Mouse (Mus musculus): Measurements from ENCODE around the gene Slc35c2. TPM values are rescaled to one million over a fixed set of nuclear protein-coding genes. Genes with fewer than 3 reads are reported as not detected.

Gene Slc35c2
- total RNA-seq (2017) = 38.2 and 45.3 TPM in 2 replicates

- peak; percentile 61 for ATAC-seq (ENCODE audit: extremely low read depth, insufficient number of reproducible peaks, low FRiP score, poor library complexity, severe bottlenecking)
Measured at GRCm38 (mm10) chr2:165287202-165287984, at the start of gene Slc35c2. TSS of gene Slc35c2 (minus strand) at chr2:165287869.

DNA sequence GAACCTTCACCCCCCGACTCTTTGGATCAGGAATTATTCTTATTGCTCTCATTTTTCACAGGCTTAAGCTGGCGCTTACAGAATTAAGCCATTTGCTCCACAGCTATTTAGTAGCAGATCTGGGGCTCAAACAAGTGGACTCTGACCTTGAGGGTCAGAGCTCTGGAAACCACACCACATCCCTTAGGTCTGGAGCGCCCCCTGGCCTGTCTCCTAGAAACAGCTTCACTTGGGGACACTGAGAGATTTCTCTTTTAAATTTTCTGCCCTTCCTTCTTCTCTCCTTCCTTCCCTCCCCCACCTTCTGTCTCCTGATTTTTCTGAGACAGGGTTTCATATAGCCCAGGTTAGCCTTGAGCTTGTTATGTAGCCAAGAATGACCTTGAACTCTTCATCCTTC is 49.5 kb upstream of the Slc35c2 start:
- ATAC-seq (ENCODE audit: extremely low read depth, insufficient number of reproducible peaks, low FRiP score, poor library complexity, severe bottlenecking) = no peak

DNA sequence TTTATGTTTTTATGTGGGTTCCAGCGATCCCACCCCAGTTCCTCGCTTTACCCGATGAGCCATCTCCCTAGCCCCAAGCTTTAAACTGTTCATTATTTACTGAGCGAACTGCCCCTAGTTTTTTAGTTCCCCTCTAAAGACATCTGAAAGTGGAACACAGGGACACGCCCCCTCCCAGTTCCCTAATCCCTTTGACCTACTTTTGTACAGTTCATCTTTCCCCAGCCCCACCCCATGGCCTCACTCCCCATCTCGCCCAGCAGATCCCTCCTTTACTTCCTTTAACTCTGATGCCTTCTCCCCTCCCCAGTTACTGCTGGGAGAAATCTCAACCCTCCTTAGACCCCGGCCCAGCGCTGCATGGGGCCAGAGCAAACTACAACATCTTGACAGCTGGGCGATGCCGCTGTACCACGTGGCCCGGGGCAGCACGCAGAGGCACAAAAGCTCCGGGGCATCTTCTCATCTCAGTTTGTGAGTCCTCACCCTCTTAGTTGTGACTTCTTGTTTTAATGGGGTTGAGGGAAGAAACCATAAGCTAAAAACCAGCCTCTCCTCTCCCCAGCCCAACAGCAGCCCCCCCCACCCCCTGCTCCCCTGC is 45.0 kb upstream of the Slc35c2 start:
- 0 out of 2 replicates have a peak, but pooled peaks have one; percentile 28 for ATAC-seq (ENCODE audit: extremely low read depth, insufficient number of reproducible peaks, low FRiP score, poor library complexity, severe bottlenecking)

- no peak for ATAC-seq (ENCODE audit: extremely low read depth, insufficient number of reproducible peaks, low FRiP score, poor library complexity, severe bottlenecking)
Measured at GRCm38 (mm10) chr2:165329703-165330102, 42.0 kb upstream of the Slc35c2 start.

DNA sequence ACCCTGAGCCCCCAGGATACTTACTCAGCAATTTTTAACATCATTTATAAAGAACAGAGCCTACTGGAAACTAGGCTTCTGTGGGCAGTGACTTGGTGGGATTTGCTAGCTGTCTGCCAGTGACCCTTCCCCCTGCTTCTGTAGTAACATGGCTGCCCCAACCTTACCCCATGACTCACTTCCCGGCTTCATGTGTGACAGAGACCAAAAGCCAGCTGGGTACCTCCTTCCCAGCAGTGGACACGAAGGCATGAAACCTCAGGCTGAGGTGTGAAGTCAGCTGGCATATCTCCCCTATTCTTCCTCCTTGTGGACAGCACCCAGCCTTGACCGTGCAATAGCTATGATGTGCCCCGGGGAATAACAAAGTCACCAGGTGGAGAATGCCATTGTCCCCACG is 41.1 kb upstream of the Slc35c2 start:
- no peak for ATAC-seq (ENCODE audit: extremely low read depth, insufficient number of reproducible peaks, low FRiP score, poor library complexity, severe bottlenecking)

DNA sequence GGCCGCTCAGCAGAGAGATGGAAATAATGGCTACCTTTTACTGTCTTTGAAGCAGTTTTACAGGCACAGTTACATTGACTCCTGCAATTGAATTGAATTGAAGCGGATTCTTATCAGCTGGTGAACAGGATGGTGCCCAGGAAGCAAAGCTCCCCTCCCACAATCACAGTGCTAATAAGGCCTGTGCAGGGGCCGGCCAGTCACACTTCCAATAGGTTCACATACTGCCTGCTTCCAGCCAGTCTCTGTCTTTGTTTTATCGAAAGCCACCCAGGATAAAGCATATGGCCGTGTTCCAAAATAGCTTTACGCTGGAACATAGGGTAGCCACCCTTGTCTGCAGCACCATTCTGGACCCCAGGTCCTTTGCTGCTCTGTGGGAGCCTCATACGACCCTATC is 39.7 kb upstream of the Slc35c2 start:
- no peak for ATAC-seq (ENCODE audit: extremely low read depth, insufficient number of reproducible peaks, low FRiP score, poor library complexity, severe bottlenecking)

DNA sequence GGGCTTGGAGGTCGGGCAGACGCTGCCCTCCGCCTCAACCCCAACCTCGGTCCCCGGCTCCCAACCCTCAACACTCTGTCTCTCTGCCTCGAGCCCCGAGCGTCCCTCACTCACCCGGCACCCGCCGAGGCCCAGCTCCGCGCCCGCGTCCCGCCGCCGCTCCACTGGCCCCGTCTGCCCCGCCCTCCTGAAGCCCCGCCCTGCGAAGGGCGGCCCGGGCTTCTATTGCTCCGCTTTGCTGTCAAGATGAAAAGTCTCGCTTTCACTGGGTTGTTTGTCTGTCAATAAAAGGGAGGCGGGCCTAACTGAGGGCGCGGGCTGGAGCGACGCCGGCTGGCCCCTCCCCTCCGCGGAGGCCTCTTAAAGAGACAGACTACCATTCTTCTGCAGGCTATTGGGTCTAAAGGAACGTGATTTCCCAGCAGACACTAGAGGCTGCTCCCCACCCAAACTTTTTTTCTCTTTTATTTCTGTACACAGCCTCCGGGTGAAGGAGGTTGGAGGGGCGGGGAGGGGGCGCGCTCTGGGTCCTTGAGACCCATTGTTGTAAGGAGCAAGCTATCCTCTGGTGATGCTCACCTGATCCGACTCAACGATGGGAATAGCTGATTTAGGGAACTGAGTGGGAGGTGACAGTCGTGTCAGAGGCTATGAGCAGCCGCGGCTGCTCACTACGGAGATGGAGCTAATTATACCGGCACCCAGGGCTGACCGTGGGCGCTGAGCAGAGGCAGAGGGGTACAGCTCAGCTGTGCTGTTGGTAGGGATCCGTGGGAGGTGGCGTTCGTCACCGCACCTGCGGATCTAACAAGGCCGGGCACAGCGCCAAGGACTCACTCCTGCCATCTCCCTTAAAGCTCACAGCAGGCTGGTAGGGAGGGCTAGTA is 38.9 kb upstream of the Slc35c2 start, which contains the start of gene Elmo2:
Gene Elmo2 (minus strand): TSS at position 176 of the 887 bp plus-strand sequence.
- peak; percentile 95 for ATAC-seq (ENCODE audit: extremely low read depth, insufficient number of reproducible peaks, low FRiP score, poor library complexity, severe bottlenecking)

GRCm38 (mm10) chr2:165325521-165326303 is 38.0 kb upstream of the Slc35c2 start:
- no peak for ATAC-seq (ENCODE audit: extremely low read depth, insufficient number of reproducible peaks, low FRiP score, poor library complexity, severe bottlenecking)

DNA sequence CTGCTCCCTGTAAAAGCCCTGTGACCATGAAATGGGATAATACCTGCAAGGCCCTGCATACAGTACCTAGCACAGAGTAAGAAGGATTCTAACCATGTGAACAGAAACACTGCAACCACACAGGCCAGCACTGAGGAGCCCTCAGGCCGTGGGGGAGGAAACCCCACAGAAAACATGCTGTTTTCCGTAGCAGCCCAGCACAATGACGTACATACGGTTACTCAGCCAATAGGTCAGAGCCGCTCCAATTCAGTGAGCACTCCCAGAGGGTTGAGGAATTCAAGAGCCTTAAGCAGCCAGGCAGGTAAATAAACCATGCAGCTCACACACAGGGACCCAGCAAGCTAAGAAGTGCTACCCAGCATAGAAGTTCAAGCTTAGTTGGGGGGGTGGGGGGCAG is 36.3 kb upstream of the Slc35c2 start:
- ATAC-seq (ENCODE audit: extremely low read depth, insufficient number of reproducible peaks, low FRiP score, poor library complexity, severe bottlenecking) = no peak

DNA sequence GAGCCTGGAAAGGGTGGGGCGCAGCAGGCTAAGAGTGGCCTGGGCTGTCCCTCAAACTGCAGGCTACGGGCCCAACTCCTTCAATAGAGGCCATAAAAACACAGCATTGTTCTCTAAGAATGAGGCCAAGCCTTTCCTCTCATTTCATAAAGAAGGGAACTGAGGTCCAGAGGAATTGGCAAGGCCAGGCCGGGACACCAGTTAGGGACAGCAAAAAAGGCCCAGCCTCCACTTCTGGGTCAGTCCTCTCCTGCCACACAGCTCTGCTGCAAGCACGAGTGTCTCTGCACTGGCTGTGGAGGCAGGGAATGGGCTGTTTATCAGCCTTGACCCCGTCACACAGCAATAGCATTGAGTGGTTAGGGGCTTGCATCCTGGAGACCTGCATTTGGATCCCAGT is 35.8 kb upstream of the Slc35c2 start:
- ATAC-seq (ENCODE audit: extremely low read depth, insufficient number of reproducible peaks, low FRiP score, poor library complexity, severe bottlenecking) = no peak

GRCm38 (mm10) chr2:165321981-165322735 is 34.5 kb upstream of the Slc35c2 start:
- no peak for ATAC-seq (ENCODE audit: extremely low read depth, insufficient number of reproducible peaks, low FRiP score, poor library complexity, severe bottlenecking)

GRCm38 (mm10) chr2:165321381-165321888 is 33.8 kb upstream of the Slc35c2 start:
- no peak; the same call in 1 of the 2 replicates for ATAC-seq (ENCODE audit: extremely low read depth, insufficient number of reproducible peaks, low FRiP score, poor library complexity, severe bottlenecking)

GRCm38 (mm10) chr2:165320531-165321150 is 33.0 kb upstream of the Slc35c2 start:
- no peak for ATAC-seq (ENCODE audit: extremely low read depth, insufficient number of reproducible peaks, low FRiP score, poor library complexity, severe bottlenecking)

DNA sequence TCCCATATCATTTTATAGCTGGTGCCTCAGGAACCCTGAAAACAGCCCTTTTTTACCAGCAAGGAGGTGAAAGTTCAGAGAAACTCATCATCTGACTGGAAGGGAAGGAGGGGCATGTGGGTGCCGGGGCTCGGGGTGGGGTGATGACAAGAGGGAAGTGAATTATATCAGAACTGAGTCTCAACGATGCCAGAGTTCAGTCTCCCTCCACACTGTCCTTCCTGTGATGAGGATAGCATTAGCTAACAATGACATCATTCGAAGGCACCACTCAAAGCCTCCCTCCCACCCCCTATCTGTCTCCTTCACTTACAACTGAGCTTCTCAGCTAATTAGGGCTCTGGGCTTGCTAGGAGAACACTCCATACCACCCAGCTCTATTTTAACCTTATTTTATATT is 31.8 kb upstream of the Slc35c2 start:
- ATAC-seq (ENCODE audit: extremely low read depth, insufficient number of reproducible peaks, low FRiP score, poor library complexity, severe bottlenecking) = 0 out of 2 replicates have a peak, but pooled peaks have one; percentile 17

GRCm38 (mm10) chr2:165318941-165319340 is 31.3 kb upstream of the Slc35c2 start:
- no peak for ATAC-seq (ENCODE audit: extremely low read depth, insufficient number of reproducible peaks, low FRiP score, poor library complexity, severe bottlenecking)

- ATAC-seq (ENCODE audit: extremely low read depth, insufficient number of reproducible peaks, low FRiP score, poor library complexity, severe bottlenecking) = no peak
Measured at GRCm38 (mm10) chr2:165317621-165318263, 30.1 kb upstream of the Slc35c2 start.

Data from neutrophil, adult 5-6 weeks (primary cell).